Mouse (Mus musculus) inflammation-experienced regulatory T-cells, adult 16 weeks (primary cell): ENCODE measurements around the gene Fhod1. TPM values are rescaled to one million over a fixed set of nuclear protein-coding genes. Genes with fewer than 3 reads are reported as not detected.

Source experiments
- polyA plus RNA-seq: library from polyadenylated mRNA; unstranded; fragments of 100-300 nt; shearing (Covaris generic); gene quantifications from one replicate; pipeline ENCODE4 v1.2.1, GENCODE M21; 2017

The Fhod1 gene
- polyA plus RNA-seq: 1.3 TPM

GRCm38 (mm10) chr8:105347428-105348221 is at the start of gene Fhod1:
Fhod1 (minus strand) TSS chr8:105347953.

GRCm38 (mm10) chr8:105373032-105373431 is 25.3 kb upstream of the Fhod1 start, which contains the start of gene Plekhg4:
Plekhg4 (plus strand) TSS chr8:105373274.

GRCm38 (mm10) chr8:105348450-105349095 is 820 bp upstream of the Fhod1 start, which contains the start of gene Slc9a5:
Slc9a5 (plus strand) TSS chr8:105348843.

GRCm38 (mm10) chr8:105326141-105326672 is 21.5 kb downstream of the Fhod1 start, which contains the start of the genes Lrrc29 and Tmem208:
Lrrc29 (minus strand) TSS chr8:105326278.
Tmem208 (plus strand) TSS chr8:105326354.

GRCm38 (mm10) chr8:105305211-105306145 is 42.3 kb downstream of the Fhod1 start, which contains the start of gene Elmo3:
Elmo3 (plus strand) TSS chr8:105305601.

GRCm38 (mm10) chr8:105297511-105298192 is 50.1 kb downstream of the Fhod1 start, which contains the start of gene E2f4:
E2f4 (plus strand) TSS chr8:105297663.

GRCm38 (mm10) chr8:105295895-105296573 is 51.7 kb downstream of the Fhod1 start, which contains the start of gene Exoc3l:
Exoc3l (minus strand) TSS chr8:105296101.

GRCm38 (mm10) chr8:105289805-105290460 is 57.8 kb downstream of the Fhod1 start, which contains the start of gene 4931428F04Rik:
4931428F04Rik (minus strand) TSS chr8:105289864.

Other genes with a start within 250 kb of the Fhod1 start
- not detected for gene Ces4a, start 216.2 kb downstream of the Fhod1 start, polyA plus RNA-seq
- 31.8 TPM for gene Cbfb, start 177.3 kb downstream of the Fhod1 start, polyA plus RNA-seq
- gene D230025D16Rik, start 122.8 kb downstream of the Fhod1 start, polyA plus RNA-seq: 36.3 TPM
- gene B3gnt9, start 92.8 kb downstream of the Fhod1 start, polyA plus RNA-seq: 1.9 TPM
- 60.2 TPM for gene Tradd, start 83.3 kb downstream of the Fhod1 start, polyA plus RNA-seq
- 27.8 TPM for gene Fbxl8, start 83.3 kb downstream of the Fhod1 start, polyA plus RNA-seq
- gene Hsf4, start 78.2 kb downstream of the Fhod1 start, polyA plus RNA-seq: 0.38 TPM
- gene Nol3, start 71.8 kb downstream of the Fhod1 start, polyA plus RNA-seq: not detected
- gene 4931428F04Rik, start 58.1 kb downstream of the Fhod1 start, polyA plus RNA-seq: 1.8 TPM
- 2.5 TPM for gene Exoc3l, start 51.9 kb downstream of the Fhod1 start, polyA plus RNA-seq
- gene E2f4, start 50.3 kb downstream of the Fhod1 start, polyA plus RNA-seq: 92.2 TPM
- 12.2 TPM for gene Elmo3, start 42.4 kb downstream of the Fhod1 start, polyA plus RNA-seq
- 3.6 TPM for gene Lrrc29, start 21.7 kb downstream of the Fhod1 start, polyA plus RNA-seq
- gene Tmem208, start 21.6 kb downstream of the Fhod1 start, polyA plus RNA-seq: 134 TPM
- gene Slc9a5, start 890 bp upstream of the Fhod1 start, polyA plus RNA-seq: 0.56 TPM
- not detected for gene Plekhg4, start 25.3 kb upstream of the Fhod1 start, polyA plus RNA-seq
- not detected for gene Kctd19, start 65.5 kb upstream of the Fhod1 start, polyA plus RNA-seq
- gene Lrrc36, start 65.6 kb upstream of the Fhod1 start, polyA plus RNA-seq: not detected
- 0.76 TPM for gene Tppp3, start 123.6 kb upstream of the Fhod1 start, polyA plus RNA-seq
- gene Zdhhc1, start 148.9 kb upstream of the Fhod1 start, polyA plus RNA-seq: 3.5 TPM
- not detected for gene Hsd11b2, start 170.8 kb upstream of the Fhod1 start, polyA plus RNA-seq
- 42.2 TPM for gene Atp6v0d1, start 218.1 kb upstream of the Fhod1 start, polyA plus RNA-seq